Mouse (Mus musculus): ENCODE data around the gene Ttc7b. TPM values are rescaled to one million over a fixed set of nuclear protein-coding genes. Genes with fewer than 3 reads are reported as not detected.
A peak's percentile ranks its signal among the peaks of the same experiment; 100 is the strongest.

Gene Ttc7b
- polyA plus RNA-seq, 1 experiment from 2014 or later: 4.0 TPM

DNA sequence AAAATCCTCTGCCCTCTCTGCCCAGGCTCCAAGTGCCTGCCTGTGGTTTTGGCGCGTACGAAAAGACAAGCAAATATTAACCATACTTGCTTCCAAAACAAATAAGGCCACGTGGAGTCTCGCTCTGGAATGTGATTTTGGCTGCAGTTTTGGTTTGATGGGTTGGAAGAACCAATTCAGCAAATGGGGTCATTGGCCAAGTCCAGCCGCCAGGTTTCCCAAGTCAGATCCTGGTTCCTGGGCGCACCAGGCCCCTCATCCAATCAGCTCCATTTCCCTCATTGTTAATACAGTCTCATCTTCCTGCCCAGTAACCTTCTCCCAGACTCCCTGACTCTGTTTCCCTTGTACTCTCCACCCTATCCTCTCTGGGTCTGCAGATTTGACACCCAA lies 946 bp downstream of the Ttc7b start:
- Histone ChIP-seq H3K9ac (peak overlapping the region; percentile 91), H3K4me3 (replicated peaks) (peak overlapping the region; percentile 82), H3K9me3 (no peaks in the 10 kb centered on the region), H3K27me3 (replicated peaks) (no peaks in the 10 kb centered on the region), H3K27ac (no peak overlapping the region), H3K36me3 (no peaks in the 10 kb centered on the region), H3K4me1 (replicated peaks) (peaks cover 32% of the 10 kb centered on the region), H3K4me2 (replicated peaks) (peak overlapping the region; percentile 86)
- 44% methylated on average over 7 of the region's 7 CpGs for WGBS
- ATAC-seq: peak; percentile 11; the same call in 1 of the 2 replicates

GRCm38 (mm10) chr12:100517371-100517770 lies 3.3 kb downstream of the Ttc7b start:
- Histone ChIP-seq H3K4me1 (replicated peaks) (peaks cover 32% of the 10 kb centered on the region), H3K4me3 (replicated peaks) (no peak overlapping the region), H3K36me3 (no peaks in the 10 kb centered on the region; the same call in 1 of the 2 replicates), H3K27me3 (replicated peaks) (no peaks in the 10 kb centered on the region), H3K4me2 (replicated peaks) (no peak overlapping the region), H3K9ac (no peak overlapping the region), H3K9me3 (no peaks in the 10 kb centered on the region), H3K27ac (no peak overlapping the region)
- WGBS: 81% methylated on average over 9 of the region's 9 CpGs
- ATAC-seq: no peak

GRCm38 (mm10) chr12:100516161-100516838 lies 4.3 kb downstream of the Ttc7b start:
- no peak overlapping the region for H3K9ac ChIP-seq
- H3K27me3 ChIP-seq (replicated peaks): no peaks in the 10 kb centered on the region
- no peak overlapping the region for H3K4me3 ChIP-seq (replicated peaks)
- no peaks in the 10 kb centered on the region for H3K9me3 ChIP-seq
- no peak for ATAC-seq
- no peaks in the 10 kb centered on the region; the same call in 1 of the 2 replicates for H3K36me3 ChIP-seq
- peaks cover 32% of the 10 kb centered on the region for H3K4me1 ChIP-seq (replicated peaks)
- WGBS: 91% methylated on average over 1 of the region's 1 CpGs
- no peak overlapping the region for H3K27ac ChIP-seq
- no peak overlapping the region for H3K4me2 ChIP-seq (replicated peaks)

DNA sequence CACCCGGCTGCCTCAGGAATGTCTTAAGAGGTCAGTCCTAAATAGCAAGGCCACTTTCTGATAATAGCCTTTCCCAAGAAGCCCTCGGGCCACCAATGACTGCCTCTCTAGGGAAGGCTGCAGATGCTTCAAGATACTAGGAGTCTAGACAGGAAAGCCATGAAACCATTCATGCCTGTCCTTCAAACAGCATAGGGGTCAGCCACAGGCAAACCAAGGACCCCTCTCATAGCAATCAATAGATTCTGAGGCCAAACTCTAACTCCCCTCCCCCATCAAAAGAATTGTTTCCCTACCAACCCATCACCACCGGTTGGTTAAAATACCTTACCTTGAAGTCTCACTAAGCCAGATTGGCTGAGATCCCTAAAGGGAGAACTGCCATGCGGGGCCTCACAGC lies 5.1 kb downstream of the Ttc7b start:
- Histone ChIP-seq H3K27me3 (replicated peaks) (no peaks in the 10 kb centered on the region), H3K9ac (no peak overlapping the region), H3K4me3 (replicated peaks) (no peak overlapping the region), H3K4me1 (replicated peaks) (peaks cover 29% of the 10 kb centered on the region), H3K27ac (no peak overlapping the region), H3K36me3 (no peaks in the 10 kb centered on the region; the same call in 1 of the 2 replicates), H3K9me3 (no peaks in the 10 kb centered on the region), H3K4me2 (replicated peaks) (no peak overlapping the region)
- ATAC-seq: no peak
- 83% methylated on average over 4 of the region's 4 CpGs for WGBS

GRCm38 (mm10) chr12:100514611-100515010 lies 6.0 kb downstream of the Ttc7b start:
- H3K4me3 ChIP-seq (replicated peaks): no peak overlapping the region
- WGBS: 77% methylated on average over 1 of the region's 1 CpGs
- no peak overlapping the region for H3K4me2 ChIP-seq (replicated peaks)
- H3K27me3 ChIP-seq (replicated peaks): no peaks in the 10 kb centered on the region
- peaks cover 25% of the 10 kb centered on the region for H3K4me1 ChIP-seq (replicated peaks)
- no peak for ATAC-seq
- no peak overlapping the region for H3K9ac ChIP-seq
- H3K9me3 ChIP-seq: no peaks in the 10 kb centered on the region
- no peaks in the 10 kb centered on the region; the same call in 1 of the 2 replicates for H3K36me3 ChIP-seq
- H3K27ac ChIP-seq: no peak overlapping the region

DNA sequence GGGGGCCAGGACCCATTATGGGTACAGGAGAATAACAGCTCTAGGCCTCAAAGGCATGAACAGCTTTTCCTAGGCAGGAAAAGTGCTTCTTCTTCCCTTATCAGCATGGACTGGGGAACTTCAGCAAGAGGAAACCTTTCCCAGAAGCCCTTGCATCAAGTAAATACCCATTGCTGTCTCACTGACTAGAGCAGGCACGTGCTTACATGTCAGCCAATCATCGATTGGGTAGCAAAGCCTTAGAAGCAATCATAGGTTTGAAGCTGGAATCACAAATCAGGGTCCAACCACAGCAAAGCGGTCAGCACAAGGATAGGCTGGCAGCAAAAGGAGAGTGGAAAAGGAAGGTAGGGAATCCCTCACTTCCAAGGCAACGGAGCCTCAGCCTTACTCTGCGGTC lies 7.5 kb downstream of the Ttc7b start:
- Histone ChIP-seq H3K9me3 (no peaks in the 10 kb centered on the region), H3K4me3 (replicated peaks) (no peak overlapping the region), H3K4me2 (replicated peaks) (no peak overlapping the region), H3K27me3 (replicated peaks) (no peaks in the 10 kb centered on the region), H3K9ac (no peak overlapping the region), H3K36me3 (no peaks in the 10 kb centered on the region; the same call in 1 of the 2 replicates), H3K27ac (no peak overlapping the region), H3K4me1 (replicated peaks) (peaks cover 11% of the 10 kb centered on the region)
- WGBS: 91% methylated on average over 5 of the region's 5 CpGs
- ATAC-seq: no peak

- H3K27ac ChIP-seq: no peak overlapping the region
- 89% methylated on average over 9 of the region's 9 CpGs for WGBS
- no peaks in the 10 kb centered on the region; the same call in 1 of the 2 replicates for H3K36me3 ChIP-seq
- ATAC-seq: no peak
- H3K9me3 ChIP-seq: no peaks in the 10 kb centered on the region
- no peak overlapping the region for H3K4me3 ChIP-seq (replicated peaks)
- no peaks in the 10 kb centered on the region for H3K27me3 ChIP-seq (replicated peaks)
- peaks cover 8% of the 10 kb centered on the region; the same call in 1 of the 2 replicates for H3K4me1 ChIP-seq (replicated peaks)
- no peak overlapping the region for H3K9ac ChIP-seq
- no peak overlapping the region for H3K4me2 ChIP-seq (replicated peaks)
These were observed 8.0 kb downstream of the Ttc7b start for GRCm38 (mm10) chr12:100512641-100513040.

DNA sequence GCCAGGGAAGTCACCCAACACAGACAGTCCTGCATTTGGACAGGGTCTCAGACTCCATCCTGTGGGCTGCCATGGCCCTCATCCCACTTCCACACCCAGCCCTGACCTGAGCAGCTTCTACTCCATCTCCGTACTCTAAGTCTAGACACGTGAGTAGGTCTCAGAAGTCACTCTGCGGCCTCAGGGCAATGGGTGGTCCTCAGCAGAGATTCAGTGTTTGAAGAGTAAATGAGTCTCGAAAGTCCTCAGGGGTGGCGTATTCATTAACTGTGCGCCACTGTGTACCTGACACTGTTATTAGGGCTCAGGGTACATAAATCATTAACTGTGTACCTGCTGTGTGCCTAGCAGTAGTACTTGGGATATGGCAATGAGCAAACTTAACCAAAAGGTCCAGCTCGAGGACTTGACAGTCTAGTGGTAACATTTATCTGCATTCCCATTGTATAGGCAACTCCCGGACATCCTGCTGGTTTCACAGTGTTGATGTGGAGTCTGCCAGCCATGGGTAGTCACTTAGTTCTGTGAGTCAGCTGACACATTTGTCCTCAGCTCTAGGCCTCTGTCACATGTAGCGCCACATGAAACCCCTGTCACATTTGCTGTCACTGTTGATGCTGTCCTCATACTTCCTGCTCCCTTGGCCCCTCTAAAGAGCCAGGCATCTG lies 10.9 kb downstream of the Ttc7b start:
- no peaks in the 10 kb centered on the region for H3K27me3 ChIP-seq (replicated peaks)
- H3K4me3 ChIP-seq (replicated peaks): no peak overlapping the region
- no peak for ATAC-seq

GRCm38 (mm10) chr12:100508668-100509067 lies 12.0 kb downstream of the Ttc7b start:
- Histone ChIP-seq H3K4me1 (replicated peaks) (0 out of 2 replicates have a peak, but pooled peaks cover under 1% of the 10 kb centered on the region), H3K36me3 (no peaks in the 10 kb centered on the region; the same call in 1 of the 2 replicates), H3K27me3 (replicated peaks) (no peaks in the 10 kb centered on the region), H3K27ac (no peak overlapping the region), H3K9me3 (no peaks in the 10 kb centered on the region), H3K9ac (no peak overlapping the region), H3K4me3 (replicated peaks) (no peak overlapping the region), H3K4me2 (replicated peaks) (no peak overlapping the region)
- 82% methylated on average over 5 of the region's 5 CpGs for WGBS
- no peak for ATAC-seq

More for the DNA sequence above, 10.9 kb downstream of the Ttc7b start:
- 76% methylated on average over 9 of the region's 9 CpGs for WGBS
- Histone ChIP-seq H3K4me1 (replicated peaks) (no peaks in the 10 kb centered on the region), H3K9me3 (no peaks in the 10 kb centered on the region), H3K27ac (no peak overlapping the region), H3K4me2 (replicated peaks) (no peak overlapping the region), H3K9ac (no peak overlapping the region), H3K36me3 (no peaks in the 10 kb centered on the region; the same call in 1 of the 2 replicates)

- Histone ChIP-seq H3K27ac (no peak overlapping the region), H3K4me2 (replicated peaks) (no peak overlapping the region), H3K4me3 (replicated peaks) (no peak overlapping the region), H3K9ac (no peak overlapping the region), H3K27me3 (replicated peaks) (no peaks in the 10 kb centered on the region), H3K36me3 (no peaks in the 10 kb centered on the region), H3K9me3 (no peaks in the 10 kb centered on the region), H3K4me1 (replicated peaks) (peaks cover 5% of the 10 kb centered on the region; the same call in 1 of the 2 replicates)
- no peak for ATAC-seq
- WGBS: 79% methylated on average over 1 of the region's 1 CpGs
These were observed 15.1 kb downstream of the Ttc7b start for GRCm38 (mm10) chr12:100505484-100505883.

GRCm38 (mm10) chr12:100504585-100504984 lies 16.0 kb downstream of the Ttc7b start:
- Histone ChIP-seq H3K27me3 (replicated peaks) (no peaks in the 10 kb centered on the region), H3K4me2 (replicated peaks) (no peak overlapping the region), H3K9me3 (no peaks in the 10 kb centered on the region), H3K4me3 (replicated peaks) (no peak overlapping the region), H3K36me3 (no peaks in the 10 kb centered on the region), H3K27ac (no peak overlapping the region), H3K9ac (no peak overlapping the region), H3K4me1 (replicated peaks) (peaks cover 5% of the 10 kb centered on the region; the same call in 1 of the 2 replicates)
- WGBS: 95% methylated on average over 2 of the region's 2 CpGs
- no peak for ATAC-seq

DNA sequence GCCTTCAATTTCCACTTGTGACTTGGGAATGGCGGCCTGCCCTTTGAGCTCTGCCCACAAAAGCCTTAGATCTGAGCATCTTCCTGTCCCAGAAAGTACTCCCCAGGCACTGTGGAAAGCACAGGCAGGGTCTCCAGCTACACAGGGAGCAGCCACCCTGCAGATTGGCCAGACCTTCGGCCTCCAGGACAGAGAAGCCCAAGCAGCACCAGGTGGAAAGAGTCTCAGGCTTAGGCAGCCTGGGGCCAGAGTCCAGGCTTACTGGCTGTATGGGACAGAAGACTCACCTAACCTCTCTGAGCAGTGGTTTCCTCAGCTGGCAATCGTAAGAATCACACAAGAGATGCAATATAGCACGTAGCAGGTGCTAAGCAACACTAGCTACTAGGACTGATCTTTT lies 17.0 kb downstream of the Ttc7b start:
- Histone ChIP-seq H3K27ac (no peak overlapping the region), H3K9me3 (no peaks in the 10 kb centered on the region), H3K9ac (no peak overlapping the region), H3K36me3 (peaks cover 4% of the 10 kb centered on the region; the same call in 1 of the 2 replicates), H3K4me3 (replicated peaks) (no peak overlapping the region), H3K4me2 (replicated peaks) (no peak overlapping the region), H3K4me1 (replicated peaks) (peaks cover 5% of the 10 kb centered on the region; the same call in 1 of the 2 replicates), H3K27me3 (replicated peaks) (no peaks in the 10 kb centered on the region)
- WGBS: 85% methylated on average over 4 of the region's 4 CpGs
- ATAC-seq: no peak

Measured in intestine, embryonic 15.5 days (tissue).